Mouse (Mus musculus): Measurements from ENCODE around the gene Kazald1. TPM values are rescaled to one million over a fixed set of nuclear protein-coding genes. Genes with fewer than 3 reads are reported as not detected.

Gene Kazald1
- 7.2 TPM for polyA plus RNA-seq (2014; fragmentation: Illumina TruSeq; extraction: RNeasy Lipid Tissue Mini Kit (QIAGEN cat#74804); ENCODE audit: low read depth, low replicate concordance)

DNA sequence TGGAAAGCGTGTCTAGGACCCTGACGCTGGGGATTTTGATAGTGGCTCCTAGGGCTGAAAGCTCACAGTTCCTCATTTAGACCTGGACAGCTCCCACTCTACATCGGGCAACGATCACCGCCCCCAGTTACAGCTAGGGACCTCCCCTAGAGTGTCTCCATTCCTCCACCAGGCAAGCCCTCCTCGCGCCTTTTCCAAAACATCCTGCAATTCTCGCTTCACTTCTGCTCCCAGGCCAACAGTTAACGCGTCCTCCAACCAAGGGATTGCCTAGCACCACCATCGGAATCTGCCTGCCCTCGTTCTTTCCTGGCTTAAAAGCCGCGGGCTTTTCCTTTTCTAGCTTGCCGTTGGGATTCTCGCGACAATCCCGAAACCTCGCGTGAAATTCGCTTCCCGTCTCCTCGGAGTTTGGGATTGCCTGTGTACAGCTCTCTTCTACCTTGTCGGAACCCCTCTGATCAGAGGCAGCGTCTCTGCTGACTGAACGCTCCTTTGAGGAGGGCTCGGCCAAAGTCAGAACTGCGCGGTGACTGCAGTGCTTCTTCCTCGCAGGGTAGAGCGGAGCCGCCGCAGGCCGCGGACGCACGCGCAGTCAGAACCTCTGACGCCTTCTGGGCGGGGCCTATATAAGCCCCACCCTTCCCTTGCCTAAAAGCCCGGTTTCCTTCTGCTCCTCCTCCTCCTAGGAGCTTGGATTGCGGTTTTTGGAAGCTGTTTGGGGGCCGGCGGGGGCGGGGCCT, at the start of gene Kazald1:
Kazald1 (plus strand) TSS at position 662 of the 743 bp plus-strand sequence.

DNA sequence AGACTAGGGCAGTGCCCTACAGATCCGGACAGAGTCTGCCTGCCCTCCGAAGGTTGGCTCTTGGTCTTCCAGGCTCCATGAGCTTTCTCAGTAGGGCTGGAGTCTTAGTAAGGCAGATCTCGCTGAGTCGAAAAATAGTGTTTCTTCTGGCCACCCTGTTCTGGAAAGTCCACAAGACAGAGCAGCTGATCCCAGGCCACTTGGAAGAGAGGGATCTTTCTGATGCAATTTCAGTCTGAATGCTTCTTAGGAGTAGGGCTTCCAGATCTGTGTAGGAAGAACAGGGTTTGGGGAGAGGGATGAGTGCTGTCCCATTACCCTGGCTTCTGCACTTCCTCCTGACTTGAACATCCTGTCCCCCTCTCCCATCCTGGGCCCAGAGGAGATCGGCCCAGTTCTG, 29.4 kb upstream of the Kazald1 start, which contains the start of gene Pdzd7:
Pdzd7 (minus strand) TSS at position 67 of the 400 bp plus-strand sequence.

GRCm38 (mm10) chr19:45047417-45047934, 27.6 kb upstream of the Kazald1 start, which contains the start of gene Sfxn3:
Gene Sfxn3 (plus strand): TSS chr19:45047503.

Other genes with a start within 250 kb of the Kazald1 start
- gene Slf2, start 144.1 kb upstream of the Kazald1 start, polyA plus RNA-seq (2014; fragmentation: Illumina TruSeq; extraction: RNeasy Lipid Tissue Mini Kit (QIAGEN cat#74804); ENCODE audit: low read depth, low replicate concordance) = 15.6 TPM
- gene Sema4g, start 86.1 kb upstream of the Kazald1 start, polyA plus RNA-seq (2014; fragmentation: Illumina TruSeq; extraction: RNeasy Lipid Tissue Mini Kit (QIAGEN cat#74804); ENCODE audit: low read depth, low replicate concordance) = 0.18 TPM
- 28.4 TPM for gene Twnk, start 69.6 kb upstream of the Kazald1 start, polyA plus RNA-seq (2014; fragmentation: Illumina TruSeq; extraction: RNeasy Lipid Tissue Mini Kit (QIAGEN cat#74804); ENCODE audit: low read depth, low replicate concordance)
- gene Mrpl43, start 68.8 kb upstream of the Kazald1 start, polyA plus RNA-seq (2014; fragmentation: Illumina TruSeq; extraction: RNeasy Lipid Tissue Mini Kit (QIAGEN cat#74804); ENCODE audit: low read depth, low replicate concordance) = 58.0 TPM
- 49.0 TPM for gene Lzts2, start 60.8 kb upstream of the Kazald1 start, polyA plus RNA-seq (2014; fragmentation: Illumina TruSeq; extraction: RNeasy Lipid Tissue Mini Kit (QIAGEN cat#74804); ENCODE audit: low read depth, low replicate concordance)
- not detected for gene Pdzd7, start 29.5 kb upstream of the Kazald1 start, polyA plus RNA-seq (2014; fragmentation: Illumina TruSeq; extraction: RNeasy Lipid Tissue Mini Kit (QIAGEN cat#74804); ENCODE audit: low read depth, low replicate concordance)
- gene Sfxn3, start 27.7 kb upstream of the Kazald1 start, polyA plus RNA-seq (2014; fragmentation: Illumina TruSeq; extraction: RNeasy Lipid Tissue Mini Kit (QIAGEN cat#74804); ENCODE audit: low read depth, low replicate concordance) = 10.6 TPM
- not detected for gene Tlx1, start 75.4 kb downstream of the Kazald1 start, polyA plus RNA-seq (2014; fragmentation: Illumina TruSeq; extraction: RNeasy Lipid Tissue Mini Kit (QIAGEN cat#74804); ENCODE audit: low read depth, low replicate concordance)
- not detected for gene Lbx1, start 160.6 kb downstream of the Kazald1 start, polyA plus RNA-seq (2014; fragmentation: Illumina TruSeq; extraction: RNeasy Lipid Tissue Mini Kit (QIAGEN cat#74804); ENCODE audit: low read depth, low replicate concordance)